Mouse (Mus musculus): ENCODE results near the gene Yes1. TPM values are rescaled to one million over a fixed set of nuclear protein-coding genes. Genes with fewer than 3 reads are reported as not detected.
"Not testable (repeated sequence)": the region's sequence is repeated elsewhere in the genome, so short reads cannot be mapped to it uniquely, and the experiment has no call there.

Gene Yes1
- total and polyA plus RNA-seq, 3 experiments = 1.9 to 19.7 (median 16.0) TPM

GRCm38 (mm10) chr5:32728300-32728699 is 117.3 kb downstream of the Yes1 start:
- intact Hi-C loops (cut with DNase I) = no loop called here
- no peak for TF ChIP-seq EP300 (IDR thresholded peaks at IDR 0.05; ENCODE audit: insufficient read depth, low read depth, low read length)
- Histone ChIP-seq H3K4me1 (ENCODE audit: control insufficient read depth, insufficient read depth, low read length) (no peaks in the 10 kb centered on the region), H3K27me3 (ENCODE audit: control insufficient read depth, insufficient read depth, low read length) (no peaks in the 10 kb centered on the region), H3K9ac (ENCODE audit: low read depth, low read length) (no peak overlapping the region), H3K4me3 (no peak overlapping the region), H3K36me3 (ENCODE audit: control insufficient read depth, insufficient read depth, low read length) (no peaks in the 10 kb centered on the region), H3K27ac (no peak overlapping the region), H3K79me2 (replicated peaks; ENCODE audit: control insufficient read depth, insufficient read depth, low read length) (no peaks in the 10 kb centered on the region)
- DNase-seq = no peak
- WGBS = 64% methylated on average over 7 of the region's 7 CpGs

GRCm38 (mm10) chr5:32728851-32729250 is 117.9 kb downstream of the Yes1 start:
- no peaks in the 10 kb centered on the region for H3K79me2 ChIP-seq (replicated peaks; ENCODE audit: control insufficient read depth, insufficient read depth, low read length)
- no peak for DNase-seq
- H3K4me1 ChIP-seq (ENCODE audit: control insufficient read depth, insufficient read depth, low read length) = no peaks in the 10 kb centered on the region
- no peak for TF ChIP-seq EP300 (IDR thresholded peaks at IDR 0.05; ENCODE audit: insufficient read depth, low read depth, low read length)
- TF ChIP-seq POLR2A (IDR thresholded peaks at IDR 0.05; ENCODE audit: insufficient read depth, low read depth, low read length) = no peak
- TF ChIP-seq CTCF (IDR thresholded peaks at IDR 0.05) = no peak
- no peaks in the 10 kb centered on the region for H3K36me3 ChIP-seq (ENCODE audit: control insufficient read depth, insufficient read depth, low read length)
- no peaks in the 10 kb centered on the region for H3K27me3 ChIP-seq (ENCODE audit: control insufficient read depth, insufficient read depth, low read length)
- intact Hi-C loops (cut with DNase I) = no loop called here
- H3K4me3 ChIP-seq = no peak overlapping the region
- no peak overlapping the region for H3K9ac ChIP-seq (ENCODE audit: low read depth, low read length)
- no peak overlapping the region for H3K27ac ChIP-seq
- WGBS = 77% methylated on average over 8 of the region's 8 CpGs

GRCm38 (mm10) chr5:32733892-32734291 is 122.9 kb downstream of the Yes1 start:
- H3K27ac ChIP-seq; H3K27me3 ChIP-seq (ENCODE audit: control insufficient read depth, insufficient read depth, low read length); DNase-seq; H3K4me1 ChIP-seq (ENCODE audit: control insufficient read depth, insufficient read depth, low read length); intact Hi-C loops (cut with DNase I); H3K4me3 ChIP-seq; H3K9ac ChIP-seq (ENCODE audit: low read depth, low read length); H3K36me3 ChIP-seq (ENCODE audit: control insufficient read depth, insufficient read depth, low read length); H3K79me2 ChIP-seq (replicated peaks; ENCODE audit: control insufficient read depth, insufficient read depth, low read length): not testable (repeated sequence)
- WGBS = 94% methylated on average over 6 of the region's 6 CpGs

- Histone ChIP-seq H3K4me1 (ENCODE audit: control insufficient read depth, insufficient read depth, low read length) (no peaks in the 10 kb centered on the region), H3K4me3 (no peak overlapping the region), H3K79me2 (replicated peaks; ENCODE audit: control insufficient read depth, insufficient read depth, low read length) (no peaks in the 10 kb centered on the region), H3K36me3 (ENCODE audit: control insufficient read depth, insufficient read depth, low read length) (no peaks in the 10 kb centered on the region), H3K27me3 (ENCODE audit: control insufficient read depth, insufficient read depth, low read length) (no peaks in the 10 kb centered on the region), H3K27ac (no peak overlapping the region), H3K9ac (ENCODE audit: low read depth, low read length) (no peak overlapping the region)
- DNase-seq = no peak
- 83% methylated on average over 6 of the region's 6 CpGs for WGBS
- intact Hi-C loops (cut with DNase I) = no loop called here
- TF ChIP-seq EP300 (IDR thresholded peaks at IDR 0.05; ENCODE audit: insufficient read depth, low read depth, low read length) (no peak), CTCF (IDR thresholded peaks at IDR 0.05) (no peak), POLR2A (IDR thresholded peaks at IDR 0.05; ENCODE audit: insufficient read depth, low read depth, low read length) (no peak)
These were observed 124.8 kb downstream of the Yes1 start for GRCm38 (mm10) chr5:32735779-32736178.

Other genes starting within 250 kb of the Yes1 start
- gene Ppp1cb, start 152.3 kb upstream of the Yes1 start, total RNA-seq (2021) = 100 to 1,000 TPM; 423 to 471 TPM
- 82.1 and 188 TPM in 2 replicates for gene Ppp1cb, start 152.3 kb upstream of the Yes1 start, polyA plus RNA-seq (2012; rRNA removed)
- 10 to 100 TPM; 23.4 to 29.4 TPM for gene Pisd, start 174.5 kb downstream of the Yes1 start, total RNA-seq (2021)
- gene Pisd, start 174.5 kb downstream of the Yes1 start, polyA plus RNA-seq (2012; rRNA removed) = 39.9 and 48.3 TPM in 2 replicates
- 1 to 10 TPM in 1 of 2 experiments, under 1 TPM in 1; 0.97 to 1.2 TPM for gene Gm20671, start 215.9 kb downstream of the Yes1 start, total RNA-seq (2021)
- gene Gm20671, start 215.9 kb downstream of the Yes1 start, polyA plus RNA-seq (2012; rRNA removed) = 1.3 TPM in 1 of 2 replicates, not detected in the other
- gene Prr14l, start 243.1 kb downstream of the Yes1 start, total RNA-seq (2021) = 1 to 10 TPM; 6.0 to 6.3 TPM
- 3.4 and 4.0 TPM in 2 replicates for gene Prr14l, start 243.1 kb downstream of the Yes1 start, polyA plus RNA-seq (2012; rRNA removed)

Data from heart, adult 2 months (tissue).